In genomic region chr4:149475096-149475495, GRCm38 (mm10) we compare ENCODE assay signal across 24 mouse cellular contexts. TPM values are rescaled to one million over a fixed set of nuclear protein-coding genes. Genes with fewer than 3 reads are reported as not detected.
DNase-seq lines count a peak whose midpoint lies in the region; ATAC-seq and TF ChIP-seq lines count a peak whose summit lies in the region.
"Had no signal": no experiment of that assay in that cellular context is flagged by ENCODE, and none has a peak within 500 bp of the region (broad histone marks: within the 10 kb centered on the region; RNA-seq: fewer than 3 reads in every experiment).

No protein-coding gene starts in this region.

- peaks cover 3% of the 10 kb centered on the region; the same call in 1 of the 2 replicates for H3K4me1 ChIP-seq in cerebellum, adult 2 months (ENCODE audit: control insufficient read depth, insufficient read depth, low read length)
- no peaks in the 10 kb centered on the region for H3K4me1 ChIP-seq in hindbrain, embryonic 13.5 days (replicated peaks)
- H3K4me1 ChIP-seq in hindbrain, embryonic 12.5 days = no peaks in the 10 kb centered on the region
- H3K4me1 ChIP-seq: embryonic facial prominence, embryonic 10.5 days; forebrain, embryonic 13.5 days had no signal

- H3K27me3 ChIP-seq in cerebellum, adult 2 months (ENCODE audit: control insufficient read depth, insufficient read depth, low read length) = no peaks in the 10 kb centered on the region
- H3K27me3 ChIP-seq in hindbrain, embryonic 13.5 days = no peaks in the 10 kb centered on the region
- no peaks in the 10 kb centered on the region; the same call in 1 of the 2 replicates for H3K27me3 ChIP-seq in hindbrain, embryonic 12.5 days
- H3K27me3 ChIP-seq: forebrain, embryonic 13.5 days; heart, embryonic 12.5 days had no signal

- DNase-seq in cerebellum, adult 2 months = no peak
- no peak for DNase-seq in cerebellum, adult 8-10 months
- DNase-seq in layer of hippocampus, adult 2 months (ENCODE audit: low spot score in 2 of 2) = no peak
- no peak for DNase-seq in layer of hippocampus, adult 9-11 months
- peak; percentile 37 for DNase-seq in brain, adult 2 months (ENCODE audit: low read depth, low spot score)
- DNase-seq: adrenal gland, postnatal 10 days; B cell, adult 2 months; cerebellum, adult 11-12 months; forebrain, postnatal 0 days; gastrocnemius, postnatal 14 days; heart, postnatal 36 days had no signal

- no peaks in the 10 kb centered on the region for H3K9me3 ChIP-seq in hindbrain, embryonic 13.5 days
- H3K9me3 ChIP-seq in hindbrain, embryonic 12.5 days (replicated peaks) = 0 out of 2 replicates have a peak, but pooled peaks cover 4% of the 10 kb centered on the region
- H3K9me3 ChIP-seq: embryonic facial prominence, embryonic 10.5 days; forebrain, embryonic 13.5 days; G1E; heart, embryonic 12.5 days had no signal

- no peak overlapping the region for H3K4me3 ChIP-seq in cerebellum, adult 2 months (replicated peaks; ENCODE audit: insufficient read depth, low read depth, low read length)
- H3K4me3 ChIP-seq in hindbrain, embryonic 13.5 days = no peak overlapping the region
- H3K4me3 ChIP-seq in hindbrain, embryonic 12.5 days = no peak overlapping the region
- no peak overlapping the region for H3K4me3 ChIP-seq in layer of hippocampus, adult 2 months
- H3K4me3 ChIP-seq: embryonic facial prominence, embryonic 10.5 days; forebrain, embryonic 13.5 days; heart, embryonic 12.5 days had no signal

- 0 out of 2 replicates have a peak, but pooled peaks have one; percentile 5 for TF ChIP-seq CTCF in cerebellum, adult 2 months (IDR thresholded peaks at IDR 0.05; ENCODE audit: borderline replicate concordance, insufficient read depth, low read depth, low read length)
- peak; percentile 40 for TF ChIP-seq CTCF in layer of hippocampus, adult 2 months (conservative IDR thresholded peaks at IDR 0.05)

- H3K9ac ChIP-seq in hindbrain, embryonic 13.5 days = peak overlapping the region; percentile 35; the same call in 1 of the 2 replicates
- H3K9ac ChIP-seq in hindbrain, embryonic 12.5 days = no peak overlapping the region
- H3K9ac ChIP-seq: forebrain, embryonic 13.5 days; forebrain, postnatal 0 days; heart, embryonic 12.5 days had no signal

- peaks cover 23% of the 10 kb centered on the region for H3K36me3 ChIP-seq in hindbrain, embryonic 13.5 days
- peaks cover 27% of the 10 kb centered on the region for H3K36me3 ChIP-seq in hindbrain, embryonic 12.5 days

- TF ChIP-seq POLR2A in cerebellum, adult 2 months (IDR thresholded peaks at IDR 0.05; ENCODE audit: borderline replicate concordance, insufficient read depth, low read length) = no peak

- 36% methylated on average over 7 of the region's 7 CpGs for WGBS in cerebellum, adult 2 months
- 72% methylated on average over 7 of the region's 7 CpGs for WGBS in hindbrain, embryonic 13.5 days
- WGBS in hindbrain, embryonic 12.5 days = 84% methylated on average over 7 of the region's 7 CpGs

- ATAC-seq in hindbrain, embryonic 13.5 days (ENCODE audit: low FRiP score) = no peak
- ATAC-seq in hindbrain, embryonic 12.5 days (ENCODE audit: low FRiP score) = no peak
- ATAC-seq: CD4-positive, CD25-positive, alpha-beta regulatory T cell, adult 4 months; forebrain, embryonic 13.5 days; forebrain, postnatal 0 days had no signal

- no peak overlapping the region for H3K27ac ChIP-seq in cerebellum, adult 2 months (ENCODE audit: insufficient read depth, low read length)
- no peak overlapping the region for H3K27ac ChIP-seq in hindbrain, embryonic 13.5 days
- no peak overlapping the region for H3K27ac ChIP-seq in hindbrain, embryonic 12.5 days
- H3K27ac ChIP-seq in layer of hippocampus, adult 2 months = no peak overlapping the region
- H3K27ac ChIP-seq: embryonic facial prominence, embryonic 10.5 days; forebrain, embryonic 13.5 days had no signal

- H3K4me2 ChIP-seq in hindbrain, embryonic 13.5 days = no peak overlapping the region
- H3K4me2 ChIP-seq in hindbrain, embryonic 12.5 days (replicated peaks) = no peak overlapping the region
- H3K4me2 ChIP-seq: forebrain, embryonic 13.5 days; heart, embryonic 12.5 days had no signal

RNA-seq across cellular contexts. Expression of gene Tmem274, which starts 2.1 kb away (rescaled TPM):
- polyA plus RNA-seq in cerebellum, adult 2 months (2012; rRNA removed) = 0.41 and 0.51 TPM in 2 replicates
- 0.69 TPM in 1 of 2 replicates, not detected in the other for polyA plus RNA-seq in hindbrain, embryonic 13.5 days (2015; fragmentation: Nextera tagmentation; extraction: Ambion mirVana)
- 0.37 and 0.40 TPM in 2 replicates for polyA plus RNA-seq in hindbrain, embryonic 12.5 days (2016; fragmentation: Nextera tagmentation; extraction: Ambion mirVana)
- not detected for total RNA-seq in layer of hippocampus, adult 2 months (2021)
- total RNA-seq: adrenal gland, postnatal 10 days; adrenal gland, postnatal 4 days; forebrain, postnatal 0 days; G1E; gastrocnemius, adult 18-20 months; gastrocnemius, postnatal 14 days; heart, adult 8-10 months; heart, postnatal 36 days had no signal
- polyA plus RNA-seq: embryonic facial prominence, embryonic 14.5 days; forebrain, postnatal 0 days; G1E; gonadal fat pad, adult 2 months; hindbrain, embryonic 11.5 days had no signal

RNA-seq across cellular contexts. Expression of gene Nmnat1, which starts 9.9 kb away (rescaled TPM):
- polyA plus RNA-seq in cerebellum, adult 2 months (2012; rRNA removed) = 11.2 and 11.6 TPM in 2 replicates
- 9.2 and 10.3 TPM in 2 replicates for polyA plus RNA-seq in hindbrain, embryonic 13.5 days (2015; fragmentation: Nextera tagmentation; extraction: Ambion mirVana)
- polyA plus RNA-seq in hindbrain, embryonic 12.5 days (2016; fragmentation: Nextera tagmentation; extraction: Ambion mirVana) = 12.1 and 13.8 TPM in 2 replicates
- total RNA-seq in layer of hippocampus, adult 2 months (2021) = 1 to 10 TPM; 8.9 to 9.0 TPM

RNA-seq across cellular contexts. Expression of gene Lzic, which starts 9.9 kb away (rescaled TPM):
- 14.2 and 15.3 TPM in 2 replicates for polyA plus RNA-seq in cerebellum, adult 2 months (2012; rRNA removed)
- polyA plus RNA-seq in hindbrain, embryonic 13.5 days (2015; fragmentation: Nextera tagmentation; extraction: Ambion mirVana) = 42.4 and 45.1 TPM in 2 replicates
- polyA plus RNA-seq in hindbrain, embryonic 12.5 days (2016; fragmentation: Nextera tagmentation; extraction: Ambion mirVana) = 46.7 and 46.8 TPM in 2 replicates
- 10 to 100 TPM; 15.3 to 16.9 TPM for total RNA-seq in layer of hippocampus, adult 2 months (2021)

RNA-seq across cellular contexts. Expression of gene Rbp7, which starts 20.3 kb away (rescaled TPM):
- polyA plus RNA-seq in cerebellum, adult 2 months (2012; rRNA removed) = 0.54 and 0.74 TPM in 2 replicates
- polyA plus RNA-seq in hindbrain, embryonic 13.5 days (2015; fragmentation: Nextera tagmentation; extraction: Ambion mirVana) = not detected in 2 replicates
- not detected in 2 replicates for polyA plus RNA-seq in hindbrain, embryonic 12.5 days (2016; fragmentation: Nextera tagmentation; extraction: Ambion mirVana)
- total RNA-seq in layer of hippocampus, adult 2 months (2021) = not detected
- total RNA-seq: forebrain, postnatal 0 days; G1E had no signal
- polyA plus RNA-seq: CD4-positive, CD25-positive, alpha-beta regulatory T cell, adult 4 months; embryonic facial prominence, embryonic 10.5 days; forebrain, embryonic 13.5 days; G1E; hindbrain, embryonic 11.5 days had no signal

RNA-seq across cellular contexts. Expression of gene Ctnnbip1, which starts 42.9 kb away (rescaled TPM):
- polyA plus RNA-seq in cerebellum, adult 2 months (2012; rRNA removed) = 33.3 and 34.6 TPM in 2 replicates
- polyA plus RNA-seq in hindbrain, embryonic 13.5 days (2015; fragmentation: Nextera tagmentation; extraction: Ambion mirVana) = 85.3 and 85.4 TPM in 2 replicates
- 79.0 and 87.1 TPM in 2 replicates for polyA plus RNA-seq in hindbrain, embryonic 12.5 days (2016; fragmentation: Nextera tagmentation; extraction: Ambion mirVana)
- total RNA-seq in layer of hippocampus, adult 2 months (2021) = 10 to 100 TPM; 32.2 to 34.4 TPM
